Mouse (Mus musculus): ENCODE results near the gene Gm17617.
A peak's percentile ranks its signal among the peaks of the same experiment; 100 is the strongest.

Gene Gm17617

GRCm38 (mm10) chr13:55133448-55133847, at the start of gene Gm17617:
TSS of gene Gm17617 (minus strand) at chr13:55133548.
- no peak for DNase-seq (ENCODE audit: low spot score in 2 of 2)

GRCm38 (mm10) chr13:55182173-55182894, 49.0 kb upstream of the Gm17617 start:
- peak; percentile 51 to 59 for DNase-seq (ENCODE audit: low spot score in 2 of 2)

GRCm38 (mm10) chr13:55181786-55182172, 48.4 kb upstream of the Gm17617 start:
- no peak for DNase-seq (ENCODE audit: low spot score in 2 of 2)

GRCm38 (mm10) chr13:55179591-55179990, 46.2 kb upstream of the Gm17617 start:
- no peak for DNase-seq (ENCODE audit: low spot score in 2 of 2)

GRCm38 (mm10) chr13:55178556-55178955, 45.2 kb upstream of the Gm17617 start:
- DNase-seq (ENCODE audit: low spot score in 2 of 2): peak in 1 of 2 experiments; percentile 67

GRCm38 (mm10) chr13:55177903-55178496, 44.7 kb upstream of the Gm17617 start:
- no peak for DNase-seq (ENCODE audit: low spot score in 2 of 2)

- no peak for DNase-seq (ENCODE audit: low spot score in 2 of 2)
Measured at GRCm38 (mm10) chr13:55176265-55176664, 42.9 kb upstream of the Gm17617 start.

- DNase-seq (ENCODE audit: low spot score in 2 of 2): no peak
Measured at GRCm38 (mm10) chr13:55174347-55174746, 41.0 kb upstream of the Gm17617 start.

GRCm38 (mm10) chr13:55172336-55172770, 39.0 kb upstream of the Gm17617 start:
- DNase-seq (ENCODE audit: low spot score in 2 of 2): no peak

- DNase-seq (ENCODE audit: low spot score in 2 of 2): peak; percentile 48 to 50
Measured at GRCm38 (mm10) chr13:55171517-55172335, 38.4 kb upstream of the Gm17617 start.

- DNase-seq (ENCODE audit: low spot score in 2 of 2): peak; percentile 31 to 53
Measured at GRCm38 (mm10) chr13:55168958-55169369, 35.6 kb upstream of the Gm17617 start.

GRCm38 (mm10) chr13:55168255-55168654, 34.9 kb upstream of the Gm17617 start:
- no peak for DNase-seq (ENCODE audit: low spot score in 2 of 2)

GRCm38 (mm10) chr13:55167798-55168197, 34.5 kb upstream of the Gm17617 start:
- no peak for DNase-seq (ENCODE audit: low spot score in 2 of 2)

- no peak for DNase-seq (ENCODE audit: low spot score in 2 of 2)
Measured at GRCm38 (mm10) chr13:55166806-55167725, 33.7 kb upstream of the Gm17617 start.

GRCm38 (mm10) chr13:55165831-55166339, 32.5 kb upstream of the Gm17617 start:
- DNase-seq (ENCODE audit: low spot score in 2 of 2): no peak

GRCm38 (mm10) chr13:55163553-55163952, 30.2 kb upstream of the Gm17617 start:
- DNase-seq (ENCODE audit: low spot score in 2 of 2): no peak

- no peak for DNase-seq (ENCODE audit: low spot score in 2 of 2)
Measured at GRCm38 (mm10) chr13:55162365-55162764, 29.0 kb upstream of the Gm17617 start.

- no peak for DNase-seq (ENCODE audit: low spot score in 2 of 2)
Measured at GRCm38 (mm10) chr13:55153951-55154350, 20.6 kb upstream of the Gm17617 start.

- no peak for DNase-seq (ENCODE audit: low spot score in 2 of 2)
Measured at GRCm38 (mm10) chr13:55152621-55153415, 19.5 kb upstream of the Gm17617 start, which contains the start of gene Fgfr4. TSS of gene Fgfr4 (plus strand) at chr13:55152640.

- DNase-seq (ENCODE audit: low spot score in 2 of 2): no peak
Measured at GRCm38 (mm10) chr13:55140271-55140670, 6.9 kb upstream of the Gm17617 start.
